Mouse (Mus musculus): Measurements from ENCODE around the gene Gpatch2. TPM values are rescaled to one million over a fixed set of nuclear protein-coding genes. Genes with fewer than 3 reads are reported as not detected.

The Gpatch2 gene
- polyA plus RNA-seq, 1 experiment from 2014 or later: 5.7 TPM

- WGBS (ENCODE audit: insufficient replicate concordance): 67% methylated on average over 14 of the region's 14 CpGs
- H3K9me3 ChIP-seq (replicated peaks; ENCODE audit: control insufficient read depth, low read length): no peaks in the 10 kb centered on the region
- no peaks in the 10 kb centered on the region for H3K27me3 ChIP-seq (ENCODE audit: control insufficient read depth, insufficient read depth, low read depth, low read length)
- no peak overlapping the region for H3K27ac ChIP-seq (ENCODE audit: low read length)
- H3K4me2 ChIP-seq (ENCODE audit: low read depth, low read length): no peak overlapping the region
- H3K4me3 ChIP-seq (ENCODE audit: low read depth, low read length): no peak overlapping the region
- H3K36me3 ChIP-seq (ENCODE audit: control insufficient read depth, insufficient read depth): no peaks in the 10 kb centered on the region
- no peaks in the 10 kb centered on the region for H3K4me1 ChIP-seq (ENCODE audit: control insufficient read depth, low read depth, low read length)
- H3K9ac ChIP-seq (ENCODE audit: low read depth, low read length): no peak overlapping the region
- ATAC-seq (ENCODE audit: low read depth): no peak
These were observed 162.7 kb downstream of the Gpatch2 start for GRCm38 (mm10) chr1:187377865-187378524.

- 48% methylated on average over 4 of the region's 4 CpGs for WGBS (ENCODE audit: insufficient replicate concordance)
- no peaks in the 10 kb centered on the region for H3K36me3 ChIP-seq (ENCODE audit: control insufficient read depth, insufficient read depth)
- H3K4me3 ChIP-seq (ENCODE audit: low read depth, low read length): no peak overlapping the region
- no peak overlapping the region for H3K9ac ChIP-seq (ENCODE audit: low read depth, low read length)
- no peaks in the 10 kb centered on the region for H3K4me1 ChIP-seq (ENCODE audit: control insufficient read depth, low read depth, low read length)
- no peaks in the 10 kb centered on the region for H3K27me3 ChIP-seq (ENCODE audit: control insufficient read depth, insufficient read depth, low read depth, low read length)
- no peak overlapping the region for H3K4me2 ChIP-seq (ENCODE audit: low read depth, low read length)
- no peak overlapping the region for H3K27ac ChIP-seq (ENCODE audit: low read length)
- no peak for ATAC-seq (ENCODE audit: low read depth)
- H3K9me3 ChIP-seq (replicated peaks; ENCODE audit: control insufficient read depth, low read length): no peaks in the 10 kb centered on the region
These were observed 174.2 kb downstream of the Gpatch2 start for GRCm38 (mm10) chr1:187389476-187389875.

- Histone ChIP-seq H3K36me3 (ENCODE audit: control insufficient read depth, insufficient read depth) (no peaks in the 10 kb centered on the region), H3K4me2 (ENCODE audit: low read depth, low read length) (no peak overlapping the region), H3K4me3 (ENCODE audit: low read depth, low read length) (no peak overlapping the region), H3K27me3 (ENCODE audit: control insufficient read depth, insufficient read depth, low read depth, low read length) (no peaks in the 10 kb centered on the region), H3K9ac (ENCODE audit: low read depth, low read length) (no peak overlapping the region), H3K4me1 (ENCODE audit: control insufficient read depth, low read depth, low read length) (no peaks in the 10 kb centered on the region), H3K27ac (ENCODE audit: low read length) (no peak overlapping the region), H3K9me3 (replicated peaks; ENCODE audit: control insufficient read depth, low read length) (no peaks in the 10 kb centered on the region)
- ATAC-seq (ENCODE audit: low read depth): no peak
- WGBS (ENCODE audit: insufficient replicate concordance): 78% methylated on average over 9 of the region's 9 CpGs
These were observed 185.5 kb downstream of the Gpatch2 start for GRCm38 (mm10) chr1:187400834-187401233.

Other genes with a start within 250 kb of the Gpatch2 start
- not detected in 2 replicates for gene D1Pas1, start 248.1 kb upstream of the Gpatch2 start, polyA plus RNA-seq (2015; fragmentation: Nextera tagmentation; extraction: Ambion mirVana)
- 0.24 and 0.26 TPM in 2 replicates for gene Spata17, start within 50 bp of the Gpatch2 start, polyA plus RNA-seq (2015; fragmentation: Nextera tagmentation; extraction: Ambion mirVana)